9 mouse cellular contexts compared by ENCODE assay signal in the genomic region with DNA sequence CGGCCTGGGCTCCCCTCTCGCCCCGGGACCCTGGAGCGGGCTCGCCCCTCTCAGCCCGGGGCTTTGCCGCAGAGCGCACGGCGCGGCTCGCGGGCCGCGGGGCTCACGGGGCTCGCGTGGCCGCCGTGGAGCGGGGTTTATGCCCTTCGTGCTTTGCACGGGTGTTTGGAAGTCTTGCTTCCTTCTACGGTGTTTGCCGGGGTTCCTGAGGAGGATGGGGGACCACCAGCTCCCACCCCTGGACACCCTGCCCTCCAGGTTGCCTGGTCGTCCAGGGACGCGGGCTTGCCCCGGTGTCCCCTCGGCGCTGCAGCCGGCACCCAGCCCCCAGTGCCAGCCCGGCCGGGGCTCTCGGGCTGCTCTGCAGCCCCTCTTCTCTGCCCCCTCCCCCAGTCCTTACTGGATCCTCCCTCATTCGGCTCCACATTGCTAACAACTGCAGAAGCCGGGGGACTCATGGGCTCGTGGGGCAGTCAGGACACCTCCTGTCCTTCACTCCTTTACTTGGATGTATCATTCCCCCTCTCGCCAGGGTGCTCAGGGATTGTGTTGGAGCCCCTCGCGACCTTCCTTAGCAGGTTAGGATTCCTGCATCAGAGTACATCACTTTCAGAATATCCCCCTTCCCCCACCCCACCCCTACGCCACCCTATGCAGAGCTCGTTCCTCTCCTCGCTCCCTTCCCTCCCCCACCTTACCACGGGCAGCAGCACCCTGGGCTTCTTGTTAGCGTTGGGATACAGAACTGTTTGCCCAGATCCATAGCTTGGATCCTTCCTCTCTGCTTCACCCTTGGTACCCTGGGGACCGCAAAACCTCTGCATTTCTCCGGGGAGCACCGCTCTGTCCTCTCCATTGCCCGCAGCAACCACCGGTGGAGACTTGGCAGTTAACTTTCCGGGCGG. TPM values are rescaled to one million over a fixed set of nuclear protein-coding genes. Genes with fewer than 3 reads are reported as not detected.
DNase-seq lines count a peak whose midpoint lies in the region; ATAC-seq and TF ChIP-seq lines count a peak whose summit lies in the region.
"Had no signal": no experiment of that assay in that cellular context is flagged by ENCODE, and none has a peak within 500 bp of the region (broad histone marks: within the 10 kb centered on the region; RNA-seq: fewer than 3 reads in every experiment).

No protein-coding gene starts in this region.

- peaks cover 16% of the 10 kb centered on the region for H3K4me1 ChIP-seq in heart, embryonic 13.5 days
- peaks cover 1% of the 10 kb centered on the region for H3K4me1 ChIP-seq in ES-Bruce4 (ENCODE audit: control insufficient read depth, insufficient read depth, low read length)
- H3K4me1 ChIP-seq in cortical plate, adult 2 months (ENCODE audit: control insufficient read depth, insufficient read depth, low read length): peaks cover 6% of the 10 kb centered on the region
- H3K4me1 ChIP-seq in intestine, embryonic 14.5 days (replicated peaks; ENCODE audit: control insufficient read depth, insufficient read depth, low read length): peaks cover 6% of the 10 kb centered on the region; the same call in 1 of the 2 replicates

- no peak for TF ChIP-seq CTCF in ES-Bruce4 (IDR thresholded peaks at IDR 0.05; ENCODE audit: low read depth, low read length)
- no peak for TF ChIP-seq CTCF in cortical plate, adult 2 months (IDR thresholded peaks at IDR 0.05; ENCODE audit: extremely low read depth, insufficient read depth, low read length)

- DNase-seq in heart, postnatal 36 days: no peak
- DNase-seq in intestine, embryonic 14.5 days (ENCODE audit: low spot score): peak; percentile 69
- DNase-seq in neural tube, embryonic 10.5 days (ENCODE audit: extremely low spot score, low spot score): peak; percentile 69
- no peak for DNase-seq in urinary bladder, postnatal 36 days (ENCODE audit: low spot score in 2 of 2)
- DNase-seq in spleen, postnatal 36 days (ENCODE audit: low spot score in 2 of 2): no peak

- under 1% methylated on average over 44 of the region's 53 CpGs for whole genome bisulfite sequencing in heart, embryonic 13.5 days
- WGBS in intestine, embryonic 14.5 days: under 1% methylated on average over 48 of the region's 53 CpGs

- intact Hi-C loops in heart, postnatal 36 days (cut with DNase I): no loop called here

- no peak for TF ChIP-seq EP300 in ES-Bruce4 (IDR thresholded peaks at IDR 0.05; ENCODE audit: insufficient read depth, low read depth, low read length)

- H3K4me2 ChIP-seq in heart, embryonic 13.5 days: peak overlapping the region; percentile 88
- peak overlapping the region; percentile 82 for H3K4me2 ChIP-seq in intestine, embryonic 14.5 days (ENCODE audit: low read length)

- no peaks in the 10 kb centered on the region for H3K9me3 ChIP-seq in heart, embryonic 13.5 days
- no peaks in the 10 kb centered on the region for H3K9me3 ChIP-seq in ES-Bruce4 (replicated peaks; ENCODE audit: control insufficient read depth, insufficient read depth, low read length, poor library complexity, severe bottlenecking)
- no peaks in the 10 kb centered on the region for H3K9me3 ChIP-seq in intestine, embryonic 14.5 days (ENCODE audit: control insufficient read depth, low read length)

- H3K36me3 ChIP-seq in heart, embryonic 13.5 days: no peaks in the 10 kb centered on the region
- no peaks in the 10 kb centered on the region for H3K36me3 ChIP-seq in ES-Bruce4 (ENCODE audit: control insufficient read depth, insufficient read depth, low read length, poor library complexity, severe bottlenecking)
- no peaks in the 10 kb centered on the region for H3K36me3 ChIP-seq in intestine, embryonic 14.5 days (ENCODE audit: control insufficient read depth, insufficient read depth, low read length)
- H3K36me3 ChIP-seq: G1E had no signal

- peaks cover 82% of the 10 kb centered on the region for H3K27me3 ChIP-seq in heart, embryonic 13.5 days (replicated peaks)
- 0 out of 2 replicates have a peak, but pooled peaks cover 4% of the 10 kb centered on the region for H3K27me3 ChIP-seq in ES-Bruce4 (ENCODE audit: control insufficient read depth, insufficient read depth, low read length, poor library complexity, severe bottlenecking)
- H3K27me3 ChIP-seq in intestine, embryonic 14.5 days (replicated peaks; ENCODE audit: control insufficient read depth, insufficient read depth, low read length): peaks cover 54% of the 10 kb centered on the region

- peak overlapping the region; percentile 67 for H3K4me3 ChIP-seq in heart, embryonic 13.5 days
- peak overlapping the region; percentile 96 for H3K4me3 ChIP-seq in ES-Bruce4 (ENCODE audit: low read depth, low read length)
- H3K4me3 ChIP-seq in cortical plate, adult 2 months (ENCODE audit: insufficient read depth, low read length): peak overlapping the region; percentile 83
- peak overlapping the region; percentile 62 for H3K4me3 ChIP-seq in intestine, embryonic 14.5 days (ENCODE audit: low read depth, low read length)

- TF ChIP-seq POLR2A in ES-Bruce4 (IDR thresholded peaks at IDR 0.05; ENCODE audit: insufficient read depth, low read length): no peak
- no peak for TF ChIP-seq POLR2A in cortical plate, adult 2 months (IDR thresholded peaks at IDR 0.05; ENCODE audit: extremely low read depth, insufficient read depth, low read length)

- peak overlapping the region; percentile 73 for H3K9ac ChIP-seq in heart, embryonic 13.5 days
- peak overlapping the region; percentile 99 for H3K9ac ChIP-seq in ES-Bruce4 (ENCODE audit: low read depth, poor library complexity, severe bottlenecking)
- peak overlapping the region; percentile 51 for H3K9ac ChIP-seq in intestine, embryonic 14.5 days (ENCODE audit: low read length)

- H3K27ac ChIP-seq in heart, embryonic 13.5 days (replicated peaks): no peak overlapping the region
- H3K27ac ChIP-seq in ES-Bruce4 (ENCODE audit: insufficient read depth, low read length): no peak overlapping the region
- H3K27ac ChIP-seq in cortical plate, adult 2 months (ENCODE audit: insufficient read depth, low read length): peak overlapping the region; percentile 95
- H3K27ac ChIP-seq in intestine, embryonic 14.5 days (ENCODE audit: low read depth): no peak overlapping the region

- ATAC-seq in heart, embryonic 13.5 days (ENCODE audit: extremely low read depth, insufficient number of reproducible peaks, low FRiP score, low TSS enrichment): no peak
- peak; percentile 40 for ATAC-seq in intestine, embryonic 14.5 days (replicated peaks; ENCODE audit: low FRiP score, low TSS enrichment, low read depth)

RNA-seq across cellular contexts. Expression of a gene that starts 1.7 kb away (rescaled TPM):
- 0.29 and 0.88 TPM in 2 replicates for polyA plus RNA-seq in heart, embryonic 13.5 days (2015; fragmentation: Nextera tagmentation; extraction: Ambion mirVana)
- total RNA-seq in heart, postnatal 36 days (2021): under 1 TPM in 1 of 2 experiments, not detected in 1; 0.56 TPM
- polyA plus RNA-seq in ES-Bruce4 (2011; ENCODE audit: insufficient read depth, insufficient read length, low read depth, missing spikeins): 7.0 and 8.9 TPM in 2 replicates
- 111 and 115 TPM in 2 replicates for polyA plus RNA-seq in cortical plate, adult 2 months (2012; rRNA removed)
- 4.0 and 5.5 TPM in 2 replicates for polyA plus RNA-seq in intestine, embryonic 14.5 days (2014; fragmentation: Nextera tagmentation; extraction: Ambion mirVana)
- polyA plus RNA-seq: G1E had no signal

Comparison
In these comparisons a context has a peak if more than half of its experiments do, and no peak if none do; other contexts are left out.
1. DNase-seq: peak in intestine, embryonic 14.5 days (single experiment) and neural tube, embryonic 10.5 days (single experiment); none in heart, postnatal 36 days (0 of 2), urinary bladder, postnatal 36 days (0 of 2) and spleen, postnatal 36 days (0 of 2).
2. RNA of a gene that starts 1.7 kb away (polyA plus RNA-seq): 111 to 115 TPM in cortical plate, adult 2 months; 7.0 to 8.9 TPM in ES-Bruce4, 4.0 to 5.5 TPM in intestine, embryonic 14.5 days and 0.29 to 0.88 TPM in heart, embryonic 13.5 days; every median in the first group is over 10 times any median in the second.
3. Peak in every context shown above with its lines, with median percentiles within 50 percentile points of each other: H3K4me3 ChIP-seq and H3K9ac ChIP-seq.